Mouse (Mus musculus): ENCODE measurements around the gene Pcnx2. TPM values are rescaled to one million over a fixed set of nuclear protein-coding genes. Genes with fewer than 3 reads are reported as not detected.

The Pcnx2 gene
- polyA plus RNA-seq, 1 experiment from 2014 or later, result 0.27 TPM

- no peak overlapping the region for H3K4me2 ChIP-seq
- H3K4me3 ChIP-seq (replicated peaks), result no peak overlapping the region
- H3K27me3 ChIP-seq (replicated peaks), result no peaks in the 10 kb centered on the region
- ATAC-seq (ENCODE audit: insufficient read depth, low FRiP score, low read depth), result no peak
- 30% methylated on average over 5 of the region's 5 CpGs for WGBS
- no peak overlapping the region for H3K9ac ChIP-seq
- no peaks in the 10 kb centered on the region for H3K9me3 ChIP-seq
- H3K27ac ChIP-seq, result no peak overlapping the region
- H3K36me3 ChIP-seq, result no peaks in the 10 kb centered on the region
- no peaks in the 10 kb centered on the region for H3K4me1 ChIP-seq
These were observed 44.8 kb downstream of the Pcnx2 start for GRCm38 (mm10) chr8:125853300-125853699.

- WGBS, result 60% methylated on average over 4 of the region's 4 CpGs
- no peaks in the 10 kb centered on the region for H3K27me3 ChIP-seq (replicated peaks)
These were observed 48.9 kb downstream of the Pcnx2 start for GRCm38 (mm10) chr8:125849181-125849580.

DNA sequence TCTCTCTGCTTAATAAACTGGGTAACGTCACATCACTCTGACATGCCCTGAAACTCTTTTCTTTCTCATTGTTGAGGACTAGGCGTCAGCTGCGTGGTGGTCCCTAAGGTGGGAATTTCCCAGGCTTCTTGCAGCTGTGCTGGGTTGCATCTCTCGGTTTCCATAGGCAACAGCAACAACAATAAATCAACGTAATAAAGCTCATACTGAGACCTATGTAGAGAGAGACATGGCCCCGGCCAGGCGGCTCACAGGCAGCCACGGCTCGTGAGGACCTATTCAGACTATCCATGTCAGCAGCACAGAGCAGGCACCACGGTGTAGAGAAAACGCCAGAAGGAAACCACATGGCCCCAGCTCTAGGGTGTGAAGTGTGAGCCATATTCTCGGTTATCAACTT, 50.3 kb downstream of the Pcnx2 start:
- Histone ChIP-seq H3K9me3 (no peaks in the 10 kb centered on the region), H3K27ac (no peak overlapping the region), H3K27me3 (replicated peaks) (no peaks in the 10 kb centered on the region), H3K4me2 (no peak overlapping the region), H3K4me3 (replicated peaks) (no peak overlapping the region), H3K36me3 (no peaks in the 10 kb centered on the region), H3K9ac (no peak overlapping the region), H3K4me1 (no peaks in the 10 kb centered on the region)
- ATAC-seq (ENCODE audit: insufficient read depth, low FRiP score, low read depth), result no peak
- whole genome bisulfite sequencing, result 43% methylated on average over 12 of the region's 12 CpGs

More at GRCm38 (mm10) chr8:125849181-125849580, 48.9 kb downstream of the Pcnx2 start:
- H3K9me3 ChIP-seq, result no peaks in the 10 kb centered on the region
- no peak overlapping the region for H3K27ac ChIP-seq
- no peaks in the 10 kb centered on the region for H3K4me1 ChIP-seq
- no peak overlapping the region for H3K4me2 ChIP-seq
- H3K9ac ChIP-seq, result no peak overlapping the region
- H3K36me3 ChIP-seq, result no peaks in the 10 kb centered on the region
- no peak for ATAC-seq (ENCODE audit: insufficient read depth, low FRiP score, low read depth)
- no peak overlapping the region for H3K4me3 ChIP-seq (replicated peaks)

GRCm38 (mm10) chr8:125845281-125845680, 52.8 kb downstream of the Pcnx2 start:
- WGBS, result 94% methylated on average over 16 of the region's 16 CpGs
- no peak overlapping the region for H3K9ac ChIP-seq
- H3K4me1 ChIP-seq, result no peaks in the 10 kb centered on the region
- no peak for ATAC-seq (ENCODE audit: insufficient read depth, low FRiP score, low read depth)
- no peak overlapping the region for H3K4me3 ChIP-seq (replicated peaks)
- H3K27me3 ChIP-seq (replicated peaks), result no peaks in the 10 kb centered on the region
- H3K27ac ChIP-seq, result no peak overlapping the region
- H3K4me2 ChIP-seq, result no peak overlapping the region
- no peaks in the 10 kb centered on the region for H3K36me3 ChIP-seq
- no peaks in the 10 kb centered on the region for H3K9me3 ChIP-seq

GRCm38 (mm10) chr8:125843122-125843836, 54.8 kb downstream of the Pcnx2 start:
- Histone ChIP-seq H3K4me1 (no peaks in the 10 kb centered on the region), H3K4me3 (replicated peaks) (no peak overlapping the region), H3K27me3 (replicated peaks) (no peaks in the 10 kb centered on the region), H3K4me2 (no peak overlapping the region), H3K9me3 (no peaks in the 10 kb centered on the region), H3K9ac (no peak overlapping the region), H3K27ac (no peak overlapping the region), H3K36me3 (no peaks in the 10 kb centered on the region)
- WGBS, result 46% methylated on average over 15 of the region's 15 CpGs
- ATAC-seq (ENCODE audit: insufficient read depth, low FRiP score, low read depth), result no peak

GRCm38 (mm10) chr8:125842158-125842557, 56.0 kb downstream of the Pcnx2 start:
- no peak for ATAC-seq (ENCODE audit: insufficient read depth, low FRiP score, low read depth)
- 40% methylated on average over 7 of the region's 7 CpGs for WGBS
- no peak overlapping the region for H3K4me2 ChIP-seq
- no peak overlapping the region for H3K27ac ChIP-seq
- no peaks in the 10 kb centered on the region for H3K27me3 ChIP-seq (replicated peaks)
- no peaks in the 10 kb centered on the region for H3K9me3 ChIP-seq
- H3K9ac ChIP-seq, result no peak overlapping the region
- no peaks in the 10 kb centered on the region for H3K4me1 ChIP-seq
- no peaks in the 10 kb centered on the region for H3K36me3 ChIP-seq
- no peak overlapping the region for H3K4me3 ChIP-seq (replicated peaks)

GRCm38 (mm10) chr8:125824688-125825087, 73.4 kb downstream of the Pcnx2 start:
- no peak for ATAC-seq (ENCODE audit: insufficient read depth, low FRiP score, low read depth)
- H3K4me2 ChIP-seq, result no peak overlapping the region
- H3K4me3 ChIP-seq (replicated peaks), result no peak overlapping the region
- 29% methylated on average over 2 of the region's 2 CpGs for WGBS
- H3K4me1 ChIP-seq, result 0 out of 2 replicates have a peak, but pooled peaks cover 4% of the 10 kb centered on the region
- H3K9me3 ChIP-seq, result no peaks in the 10 kb centered on the region
- H3K27me3 ChIP-seq (replicated peaks), result no peaks in the 10 kb centered on the region
- H3K27ac ChIP-seq, result no peak overlapping the region
- H3K9ac ChIP-seq, result no peak overlapping the region
- no peaks in the 10 kb centered on the region for H3K36me3 ChIP-seq

DNA sequence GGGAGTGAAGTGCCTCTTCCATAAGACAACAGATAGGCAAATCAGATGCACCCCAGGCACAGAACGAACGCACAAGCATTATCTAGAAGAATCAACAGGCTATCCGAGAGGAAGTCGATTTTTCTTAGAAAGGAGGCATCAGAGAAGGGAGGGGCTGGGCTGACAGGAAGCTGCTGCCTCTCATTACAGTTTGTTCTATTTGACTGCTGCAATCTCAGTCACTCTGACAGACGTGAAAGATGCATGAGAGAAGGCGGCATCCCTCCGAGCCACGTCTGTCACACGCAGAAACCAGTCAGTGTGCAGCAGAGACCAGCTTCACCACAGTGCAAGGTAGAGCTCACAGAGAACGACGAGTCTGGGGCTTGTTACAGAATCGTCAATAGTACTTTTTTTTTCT, 74.4 kb downstream of the Pcnx2 start:
- Histone ChIP-seq H3K9ac (no peak overlapping the region), H3K9me3 (no peaks in the 10 kb centered on the region), H3K4me1 (0 out of 2 replicates have a peak, but pooled peaks cover 4% of the 10 kb centered on the region), H3K27me3 (replicated peaks) (no peaks in the 10 kb centered on the region), H3K4me3 (replicated peaks) (no peak overlapping the region), H3K27ac (no peak overlapping the region), H3K36me3 (no peaks in the 10 kb centered on the region), H3K4me2 (no peak overlapping the region)
- ATAC-seq (ENCODE audit: insufficient read depth, low FRiP score, low read depth), result no peak
- WGBS, result 27% methylated on average over 12 of the region's 12 CpGs

- ATAC-seq (ENCODE audit: insufficient read depth, low FRiP score, low read depth), result no peak
- Histone ChIP-seq H3K4me3 (replicated peaks) (no peak overlapping the region), H3K36me3 (no peaks in the 10 kb centered on the region), H3K9me3 (no peaks in the 10 kb centered on the region), H3K4me2 (no peak overlapping the region), H3K27ac (no peak overlapping the region), H3K9ac (no peak overlapping the region), H3K4me1 (0 out of 2 replicates have a peak, but pooled peaks cover 4% of the 10 kb centered on the region), H3K27me3 (replicated peaks) (no peaks in the 10 kb centered on the region)
- 66% methylated on average over 14 of the region's 14 CpGs for WGBS
These were observed 76.1 kb downstream of the Pcnx2 start for GRCm38 (mm10) chr8:125822065-125822464.

- ATAC-seq (ENCODE audit: insufficient read depth, low FRiP score, low read depth), result no peak
- Histone ChIP-seq H3K27me3 (replicated peaks) (no peaks in the 10 kb centered on the region), H3K9ac (no peak overlapping the region), H3K4me1 (0 out of 2 replicates have a peak, but pooled peaks cover 4% of the 10 kb centered on the region), H3K4me2 (no peak overlapping the region), H3K36me3 (no peaks in the 10 kb centered on the region), H3K9me3 (no peaks in the 10 kb centered on the region), H3K27ac (no peak overlapping the region), H3K4me3 (replicated peaks) (no peak overlapping the region)
- 59% methylated on average over 7 of the region's 7 CpGs for WGBS
These were observed 78.3 kb downstream of the Pcnx2 start for GRCm38 (mm10) chr8:125819797-125820196.

GRCm38 (mm10) chr8:125818796-125819195, 79.3 kb downstream of the Pcnx2 start:
- no peaks in the 10 kb centered on the region for H3K27me3 ChIP-seq (replicated peaks)
- 32% methylated on average over 9 of the region's 9 CpGs for WGBS
- H3K9me3 ChIP-seq, result no peaks in the 10 kb centered on the region
- 0 out of 2 replicates have a peak, but pooled peaks cover 4% of the 10 kb centered on the region for H3K4me1 ChIP-seq
- no peak for ATAC-seq (ENCODE audit: insufficient read depth, low FRiP score, low read depth)
- H3K36me3 ChIP-seq, result no peaks in the 10 kb centered on the region
- no peak overlapping the region for H3K27ac ChIP-seq
- no peak overlapping the region for H3K4me3 ChIP-seq (replicated peaks)
- no peak overlapping the region for H3K4me2 ChIP-seq
- no peak overlapping the region for H3K9ac ChIP-seq

- 66% methylated on average over 5 of the region's 5 CpGs for WGBS
- Histone ChIP-seq H3K4me1 (0 out of 2 replicates have a peak, but pooled peaks cover 4% of the 10 kb centered on the region), H3K27me3 (replicated peaks) (no peaks in the 10 kb centered on the region), H3K4me3 (replicated peaks) (no peak overlapping the region), H3K9ac (no peak overlapping the region), H3K9me3 (no peaks in the 10 kb centered on the region), H3K4me2 (no peak overlapping the region), H3K36me3 (no peaks in the 10 kb centered on the region), H3K27ac (no peak overlapping the region)
- ATAC-seq (ENCODE audit: insufficient read depth, low FRiP score, low read depth), result no peak
These were observed 81.4 kb downstream of the Pcnx2 start for GRCm38 (mm10) chr8:125816742-125817141.

Measured in stomach, embryonic 15.5 days (tissue).